19 mouse cellular contexts compared by ENCODE assay signal in the genomic region with DNA sequence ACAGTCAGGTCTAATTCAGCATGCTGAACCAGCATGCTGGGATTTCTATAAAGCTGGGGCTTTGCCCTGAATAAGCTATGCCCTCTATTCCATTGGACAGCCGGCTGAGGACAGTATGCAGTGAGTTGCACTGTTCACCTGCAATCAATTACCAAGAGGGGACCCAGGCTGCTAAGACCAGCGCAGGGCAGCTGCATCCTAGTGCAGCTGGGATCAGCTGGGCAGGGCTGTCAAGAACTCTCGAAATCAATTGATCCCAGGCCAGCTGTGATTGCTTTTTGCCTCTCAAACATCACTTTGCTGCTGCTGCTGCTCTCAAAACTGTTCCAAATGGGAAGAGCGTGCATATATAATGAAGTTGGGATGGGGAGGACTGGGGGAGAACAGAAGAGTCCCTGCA.
A peak's percentile ranks its signal among the peaks of the same experiment; 100 is the strongest.
DNase-seq lines count a peak whose midpoint lies in the region; ATAC-seq lines count a peak whose summit lies in the region.
"Had no signal": no experiment of that assay in that cellular context is flagged by ENCODE, and none has a peak within 500 bp of the region (broad histone marks: within the 10 kb centered on the region; RNA-seq: fewer than 3 reads in every experiment).

No protein-coding gene starts in this region.

- no peaks in the 10 kb centered on the region for H3K9me3 ChIP-seq in neural tube, embryonic 14.5 days (ENCODE audit: control insufficient read depth, low read length)
- H3K9me3 ChIP-seq: hindbrain, embryonic 15.5 days; limb, embryonic 15.5 days had no signal

- intact Hi-C loops in left cerebral cortex, postnatal 14 days (cut with DNase I): no loop called here

- H3K36me3 ChIP-seq in neural tube, embryonic 14.5 days (ENCODE audit: control insufficient read depth, insufficient read depth, low read length): no peaks in the 10 kb centered on the region
- H3K36me3 ChIP-seq: hindbrain, embryonic 15.5 days; limb, embryonic 15.5 days had no signal

- 29% methylated on average over 4 of the region's 4 CpGs for WGBS in neural tube, embryonic 14.5 days

- H3K4me3 ChIP-seq in neural tube, embryonic 14.5 days (ENCODE audit: low read depth, low read length): no peak overlapping the region
- H3K4me3 ChIP-seq: hindbrain, embryonic 15.5 days; limb, embryonic 15.5 days; myocyte had no signal

- no peaks in the 10 kb centered on the region for H3K4me1 ChIP-seq in neural tube, embryonic 14.5 days (ENCODE audit: control insufficient read depth, insufficient read depth, low read length)

- no peaks in the 10 kb centered on the region for H3K27me3 ChIP-seq in neural tube, embryonic 14.5 days (ENCODE audit: control insufficient read depth, insufficient read depth, low read length)
- H3K27me3 ChIP-seq: CH12.LX; hindbrain, embryonic 15.5 days; limb, embryonic 15.5 days had no signal

- DNase-seq in embryo, embryonic 10 days (ENCODE audit: low spot score): peak; percentile 76
- DNase-seq in embryo, embryonic 9.5 days (ENCODE audit: extremely low spot score): no peak
- peak; percentile 11 for DNase-seq in retina, embryonic 14.5 days (ENCODE audit: low spot score)
- no peak for DNase-seq in retina, postnatal 1 day
- DNase-seq in hindlimb bud, embryonic 11.5 days (ENCODE audit: extremely low spot score, low read depth, low spot score): peak; percentile 33
- no peak for DNase-seq in cerebellum, postnatal 14 days
- no peak for DNase-seq in left cerebral cortex, postnatal 14 days (ENCODE audit: low spot score in 2 of 2)
- DNase-seq: cerebellum, postnatal 36 days; heart, adult 11 months; kidney, adult 2 months; liver, postnatal 0 days; lung, postnatal 4 days; right cerebral cortex, postnatal 4 days had no signal

- H3K4me2 ChIP-seq in neural tube, embryonic 14.5 days (ENCODE audit: low read depth, low read length): no peak overlapping the region
- H3K4me2 ChIP-seq: hindbrain, embryonic 15.5 days; limb, embryonic 15.5 days had no signal

- H3K27ac ChIP-seq in neural tube, embryonic 14.5 days (ENCODE audit: low read depth, low read length): no peak overlapping the region
- H3K27ac ChIP-seq: hindbrain, embryonic 15.5 days; limb, embryonic 15.5 days had no signal

- peak; percentile 78; the same call in 1 of the 2 replicates for ATAC-seq in neural tube, embryonic 14.5 days (ENCODE audit: low read depth)
- ATAC-seq: activated CD4-positive, CD25-positive, alpha-beta regulatory T cell, adult 4 months; liver, postnatal 0 days had no signal

- H3K9ac ChIP-seq in neural tube, embryonic 14.5 days (replicated peaks; ENCODE audit: low read depth, low read length): no peak overlapping the region
- H3K9ac ChIP-seq: hindbrain, embryonic 15.5 days; limb, embryonic 15.5 days; liver, postnatal 0 days had no signal

Comparison
In these comparisons a context has a peak if more than half of its experiments do, and no peak if none do; other contexts are left out.
1. DNase-seq: peak in embryo, embryonic 10 days (single experiment), retina, embryonic 14.5 days (single experiment) and hindlimb bud, embryonic 11.5 days (single experiment); none in embryo, embryonic 9.5 days (single experiment), retina, postnatal 1 day (single experiment), cerebellum, postnatal 14 days (0 of 2) and left cerebral cortex, postnatal 14 days (0 of 2).